Mouse (Mus musculus) stomach, embryonic 14.5 days (tissue): ENCODE results near the gene Bivm. TPM values are rescaled to one million over a fixed set of nuclear protein-coding genes. Genes with fewer than 3 reads are reported as not detected.

Source experiments
- ATAC-seq: fragments of 200-750 bp; cut with Nextera tagmentation; 2 replicates; pipeline ENCODE4 v1.8.0; 2017; ENCODE audit warnings: low read depth, moderate TSS enrichment; ENCODE audit not compliant: insufficient number of reproducible peaks, insufficient read depth, low FRiP score
- H3K27ac ChIP-seq: fragments of 300-500 bp; sonication (generic); 2 replicates; pipeline ENCODE4 v1.5.1; 2014; ENCODE audit warnings: mild to moderate bottlenecking, low read length, moderate library complexity, mixed read lengths
- H3K27me3 ChIP-seq: fragments of 300-500 bp; sonication (generic); 2 replicates; pipeline ENCODE4 v1.6.1; 2014; ENCODE audit warnings: low read length, control low read depth, mixed read lengths; ENCODE audit not compliant: control insufficient read depth, insufficient read depth
- H3K36me3 ChIP-seq: fragments of 300-500 bp; sonication (generic); 2 replicates; pipeline ENCODE4 v1.6.1; 2014; ENCODE audit warnings: mild to moderate bottlenecking, control low read depth, low read length, moderate library complexity, mixed read lengths; ENCODE audit not compliant: control insufficient read depth, insufficient read depth
- H3K4me1 ChIP-seq: fragments of 300-500 bp; sonication (generic); 2 replicates; pipeline ENCODE4 v1.6.1; 2014; ENCODE audit warnings: low read length, control low read depth, mixed read lengths; ENCODE audit not compliant: control insufficient read depth, insufficient read depth
- H3K4me2 ChIP-seq: fragments of 300-500 bp; sonication (generic); replicated peaks from 2 replicates; pipeline ENCODE4 v1.6.1; 2014; ENCODE audit warnings: low read depth, low read length, control low read depth
- H3K4me3 ChIP-seq: fragments of 300-500 bp; sonication (generic); 2 replicates; pipeline ENCODE4 v1.5.1; 2014; ENCODE audit warnings: low read depth, low read length, control low read depth
- H3K9ac ChIP-seq: fragments of 300-500 bp; sonication (generic); replicated peaks from 2 replicates; pipeline ENCODE4 v1.6.1; 2014; ENCODE audit warnings: low read depth, mild to moderate bottlenecking, control low read depth, low read length, moderate library complexity, mixed read lengths
- H3K9me3 ChIP-seq: fragments of 300-500 bp; sonication (generic); 2 replicates; pipeline ENCODE4 v1.6.1; 2016; ENCODE audit warnings: low read depth, low read length, control low read depth; ENCODE audit not compliant: control insufficient read depth
- WGBS: fragments of 180-500 bp; shearing (Covaris S2); extraction: QIAGEN DNeasy Blood & Tissue Kit; methylation state at CpG from one replicate; pipeline ENCODE4 v1.1.7; 2014; 5-methylcytosine and 5-hydroxymethylcytosine counted together
- polyA plus RNA-seq: library from polyadenylated mRNA; unstranded; fragments of >200 nt; fragmentation: Nextera tagmentation; extraction: Ambion mirVana; gene quantifications from 2 replicates; pipeline ENCODE4 v1.2.1, GENCODE M21; 2014

The Bivm gene
- polyA plus RNA-seq, 1 experiment from 2014 or later, result 23.9 TPM

- no peaks in the 10 kb centered on the region for H3K9me3 ChIP-seq
- no peak overlapping the region for H3K4me3 ChIP-seq
- ATAC-seq, result no peak
- H3K27ac ChIP-seq, result no peak overlapping the region
- no peaks in the 10 kb centered on the region for H3K27me3 ChIP-seq
- H3K4me1 ChIP-seq, result no peaks in the 10 kb centered on the region
- no peak overlapping the region for H3K9ac ChIP-seq
- no peak overlapping the region for H3K4me2 ChIP-seq
- H3K36me3 ChIP-seq, result peaks cover 41% of the 10 kb centered on the region
- WGBS, result 92% methylated on average over 6 of the region's 6 CpGs
Measured at GRCm38 (mm10) chr1:44158317-44158716, 39.6 kb downstream of the Bivm start.

GRCm38 (mm10) chr1:44161818-44162217, 43.1 kb downstream of the Bivm start:
- WGBS, result 90% methylated on average over 6 of the region's 6 CpGs
- Histone ChIP-seq H3K27me3 (no peaks in the 10 kb centered on the region), H3K4me1 (no peaks in the 10 kb centered on the region), H3K4me2 (no peak overlapping the region), H3K27ac (no peak overlapping the region), H3K9me3 (no peaks in the 10 kb centered on the region), H3K4me3 (no peak overlapping the region), H3K36me3 (peaks cover 52% of the 10 kb centered on the region), H3K9ac (no peak overlapping the region)
- no peak for ATAC-seq

GRCm38 (mm10) chr1:44162389-44162788, 43.6 kb downstream of the Bivm start:
- no peak overlapping the region for H3K9ac ChIP-seq
- peaks cover 57% of the 10 kb centered on the region for H3K36me3 ChIP-seq
- no peak for ATAC-seq
- no peaks in the 10 kb centered on the region for H3K4me1 ChIP-seq
- no peaks in the 10 kb centered on the region for H3K27me3 ChIP-seq
- H3K4me3 ChIP-seq, result no peak overlapping the region
- no peak overlapping the region for H3K4me2 ChIP-seq
- no peak overlapping the region for H3K27ac ChIP-seq
- H3K9me3 ChIP-seq, result no peaks in the 10 kb centered on the region
- 95% methylated on average over 5 of the region's 5 CpGs for WGBS

GRCm38 (mm10) chr1:44167859-44168383, 49.2 kb downstream of the Bivm start:
- H3K36me3 ChIP-seq, result peaks cover 39% of the 10 kb centered on the region
- no peaks in the 10 kb centered on the region for H3K4me1 ChIP-seq
- H3K27ac ChIP-seq, result no peak overlapping the region
- no peak overlapping the region for H3K4me3 ChIP-seq
- no peaks in the 10 kb centered on the region for H3K27me3 ChIP-seq
- no peak for ATAC-seq
- no peak overlapping the region for H3K4me2 ChIP-seq
- peaks cover 12% of the 10 kb centered on the region; the same call in 1 of the 2 replicates for H3K9me3 ChIP-seq
- 94% methylated on average over 3 of the region's 3 CpGs for WGBS
- H3K9ac ChIP-seq, result no peak overlapping the region

- no peak overlapping the region for H3K4me2 ChIP-seq
- WGBS, result 93% methylated on average over 4 of the region's 4 CpGs
- H3K36me3 ChIP-seq, result peaks cover 48% of the 10 kb centered on the region
- no peaks in the 10 kb centered on the region for H3K27me3 ChIP-seq
- H3K9me3 ChIP-seq, result peaks cover 10% of the 10 kb centered on the region; the same call in 1 of the 2 replicates
- H3K27ac ChIP-seq, result no peak overlapping the region
- H3K9ac ChIP-seq, result no peak overlapping the region
- ATAC-seq, result no peak
- no peaks in the 10 kb centered on the region for H3K4me1 ChIP-seq
- no peak overlapping the region for H3K4me3 ChIP-seq
Measured at GRCm38 (mm10) chr1:44172656-44173055, 53.9 kb downstream of the Bivm start.

- Histone ChIP-seq H3K27ac (no peak overlapping the region), H3K9me3 (peaks cover 6% of the 10 kb centered on the region; the same call in 1 of the 2 replicates), H3K9ac (no peak overlapping the region), H3K27me3 (no peaks in the 10 kb centered on the region), H3K4me2 (no peak overlapping the region), H3K4me3 (no peak overlapping the region), H3K36me3 (peaks cover 50% of the 10 kb centered on the region), H3K4me1 (no peaks in the 10 kb centered on the region)
- no peak for ATAC-seq
- 76% methylated on average over 8 of the region's 8 CpGs for WGBS
Measured at GRCm38 (mm10) chr1:44173903-44174302, 55.1 kb downstream of the Bivm start.

- Histone ChIP-seq H3K27me3 (no peaks in the 10 kb centered on the region), H3K9ac (no peak overlapping the region), H3K27ac (no peak overlapping the region), H3K36me3 (peaks cover 43% of the 10 kb centered on the region), H3K4me3 (no peak overlapping the region), H3K9me3 (no peaks in the 10 kb centered on the region), H3K4me2 (no peak overlapping the region), H3K4me1 (no peaks in the 10 kb centered on the region)
- ATAC-seq, result no peak
- WGBS, result 92% methylated on average over 5 of the region's 5 CpGs
Measured at GRCm38 (mm10) chr1:44178086-44178485, 59.3 kb downstream of the Bivm start.

- Histone ChIP-seq H3K4me3 (no peak overlapping the region), H3K9me3 (no peaks in the 10 kb centered on the region), H3K4me1 (no peaks in the 10 kb centered on the region), H3K36me3 (peaks cover 3% of the 10 kb centered on the region), H3K4me2 (no peak overlapping the region), H3K27me3 (no peaks in the 10 kb centered on the region), H3K27ac (no peak overlapping the region), H3K9ac (no peak overlapping the region)
- ATAC-seq, result no peak
Measured at GRCm38 (mm10) chr1:44186396-44186795, 67.6 kb downstream of the Bivm start.
